In the genomic region with DNA sequence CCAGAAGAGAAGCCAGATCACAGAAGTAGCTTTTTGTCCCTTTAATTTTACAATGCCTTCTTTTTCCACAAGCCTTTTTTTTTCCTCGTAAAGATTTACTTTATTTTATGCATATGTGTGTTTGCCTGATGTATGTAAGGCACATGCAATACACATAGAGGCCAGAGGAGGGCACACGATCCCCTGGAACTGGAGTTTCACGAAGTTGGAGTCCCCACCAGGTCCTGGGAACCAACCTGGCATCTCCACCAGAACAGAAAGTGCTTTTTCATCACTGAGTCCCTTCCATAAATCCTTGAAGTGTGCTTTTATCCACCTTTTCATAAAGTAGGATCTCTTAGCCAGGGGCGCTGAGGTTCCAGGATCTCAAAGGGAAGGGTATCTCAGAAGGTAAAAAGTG, we compare ENCODE assay signal across 9 mouse cellular contexts.
DNase-seq lines count a peak whose midpoint lies in the region; ATAC-seq lines count a peak whose summit lies in the region.
"Had no signal": no experiment of that assay in that cellular context is flagged by ENCODE, and none has a peak within 500 bp of the region (broad histone marks: within the 10 kb centered on the region; RNA-seq: fewer than 3 reads in every experiment).

No protein-coding gene starts in this region.

- ATAC-seq in liver, embryonic 11.5 days (replicated peaks; ENCODE audit: low FRiP score): no peak

- no peak overlapping the region for H3K4me3 ChIP-seq in liver, embryonic 11.5 days (ENCODE audit: low read depth, low read length)
- H3K4me3 ChIP-seq: neural tube, embryonic 12.5 days had no signal

- no peak overlapping the region for H3K9ac ChIP-seq in liver, embryonic 11.5 days (ENCODE audit: low read depth, low read length)
- H3K9ac ChIP-seq: neural tube, embryonic 12.5 days had no signal

- no peaks in the 10 kb centered on the region for H3K36me3 ChIP-seq in liver, embryonic 11.5 days (ENCODE audit: control insufficient read depth, insufficient read depth, low read length)
- H3K36me3 ChIP-seq: neural tube, embryonic 12.5 days had no signal

- WGBS in liver, embryonic 11.5 days: 34% methylated on average over 4 of the region's 4 CpGs

- no peak overlapping the region for H3K4me2 ChIP-seq in liver, embryonic 11.5 days
- H3K4me2 ChIP-seq: neural tube, embryonic 12.5 days had no signal

- peaks cover 7% of the 10 kb centered on the region; the same call in 1 of the 2 replicates for H3K27me3 ChIP-seq in liver, embryonic 11.5 days (replicated peaks; ENCODE audit: control insufficient read depth, insufficient read depth, low read length)

- no peaks in the 10 kb centered on the region for H3K9me3 ChIP-seq in liver, embryonic 11.5 days (ENCODE audit: control insufficient read depth, low read length)
- H3K9me3 ChIP-seq: neural tube, embryonic 12.5 days had no signal

- peaks cover 4% of the 10 kb centered on the region; the same call in 1 of the 2 replicates for H3K4me1 ChIP-seq in liver, embryonic 11.5 days (replicated peaks; ENCODE audit: control insufficient read depth, insufficient read depth, low read length)

- H3K27ac ChIP-seq in liver, embryonic 11.5 days (ENCODE audit: low read depth, low read length): no peak overlapping the region
- H3K27ac ChIP-seq: neural tube, embryonic 12.5 days had no signal

- DNase-seq in embryo, embryonic 10 days (ENCODE audit: low spot score): peak; percentile 76
- DNase-seq in embryo, embryonic 9.5 days (ENCODE audit: extremely low spot score): no peak
- DNase-seq in liver (peak; percentile 12), ZHBTc4 (ENCODE audit: low read depth, low spot score) (peak; percentile 67)
- no peak for DNase-seq in liver, embryonic 11.5 days (ENCODE audit: low spot score)
- peak; percentile 23 for DNase-seq in lung, postnatal 14 days
- no peak for DNase-seq in layer of hippocampus, adult 8-10 months (ENCODE audit: low spot score in 2 of 2)
- DNase-seq in testis, postnatal 10 days (ENCODE audit: low spot score): no peak

Comparison
In these comparisons a context has a peak if more than half of its experiments do, and no peak if none do; other contexts are left out.
1. DNase-seq: peak in embryo, embryonic 10 days (single experiment), liver (single experiment), ZHBTc4 (single experiment) and lung, postnatal 14 days (single experiment); none in embryo, embryonic 9.5 days (single experiment), liver, embryonic 11.5 days (single experiment), layer of hippocampus, adult 8-10 months (0 of 2) and testis, postnatal 10 days (single experiment).